Mouse (Mus musculus): Measurements from ENCODE around the gene Mansc1. TPM values are rescaled to one million over a fixed set of nuclear protein-coding genes. Genes with fewer than 3 reads are reported as not detected.
A peak's percentile ranks its signal among the peaks of the same experiment; 100 is the strongest.

Gene Mansc1
- polyA plus RNA-seq, 1 experiment from 2014 or later: 0.85 TPM

GRCm38 (mm10) chr6:134586241-134586640 is 46.0 kb downstream of the Mansc1 start:
- Histone ChIP-seq H3K9me3 (replicated peaks) (no peaks in the 10 kb centered on the region), H3K27ac (no peak overlapping the region), H3K4me1 (no peaks in the 10 kb centered on the region), H3K4me2 (no peak overlapping the region), H3K27me3 (replicated peaks) (peaks cover 14% of the 10 kb centered on the region; the same call in 1 of the 2 replicates), H3K4me3 (no peak overlapping the region), H3K9ac (no peak overlapping the region), H3K36me3 (no peaks in the 10 kb centered on the region)
- 56% methylated on average over 5 of the region's 5 CpGs for WGBS (ENCODE audit: insufficient replicate concordance)
- no peak for ATAC-seq

- no peak overlapping the region for H3K4me2 ChIP-seq
- no peak overlapping the region for H3K27ac ChIP-seq
- H3K4me3 ChIP-seq: no peak overlapping the region
- H3K9ac ChIP-seq: no peak overlapping the region
- ATAC-seq: no peak
- H3K27me3 ChIP-seq (replicated peaks): peaks cover 14% of the 10 kb centered on the region; the same call in 1 of the 2 replicates
- H3K4me1 ChIP-seq: no peaks in the 10 kb centered on the region
- H3K9me3 ChIP-seq (replicated peaks): no peaks in the 10 kb centered on the region
- 83% methylated on average over 2 of the region's 2 CpGs for WGBS (ENCODE audit: insufficient replicate concordance)
- H3K36me3 ChIP-seq: no peaks in the 10 kb centered on the region
These were observed 47.7 kb downstream of the Mansc1 start for GRCm38 (mm10) chr6:134584616-134585015.

- ATAC-seq: no peak
- Histone ChIP-seq H3K27ac (no peak overlapping the region), H3K4me2 (no peak overlapping the region), H3K9me3 (replicated peaks) (no peaks in the 10 kb centered on the region), H3K36me3 (no peaks in the 10 kb centered on the region), H3K4me1 (no peaks in the 10 kb centered on the region), H3K4me3 (no peak overlapping the region), H3K27me3 (replicated peaks) (peaks cover 14% of the 10 kb centered on the region; the same call in 1 of the 2 replicates), H3K9ac (no peak overlapping the region)
- 74% methylated on average over 5 of the region's 5 CpGs for WGBS (ENCODE audit: insufficient replicate concordance)
These were observed 50.2 kb downstream of the Mansc1 start for GRCm38 (mm10) chr6:134582110-134582509.

- Histone ChIP-seq H3K36me3 (no peaks in the 10 kb centered on the region), H3K27me3 (replicated peaks) (peaks cover 14% of the 10 kb centered on the region), H3K4me2 (no peak overlapping the region), H3K9me3 (replicated peaks) (no peaks in the 10 kb centered on the region), H3K4me1 (no peaks in the 10 kb centered on the region), H3K4me3 (no peak overlapping the region), H3K27ac (no peak overlapping the region), H3K9ac (no peak overlapping the region)
- WGBS (ENCODE audit: insufficient replicate concordance): 70% methylated on average over 4 of the region's 4 CpGs
- no peak for ATAC-seq
These were observed 52.8 kb downstream of the Mansc1 start for GRCm38 (mm10) chr6:134579506-134579905.

- Histone ChIP-seq H3K4me2 (no peak overlapping the region), H3K9ac (no peak overlapping the region), H3K4me3 (no peak overlapping the region), H3K27ac (no peak overlapping the region), H3K36me3 (no peaks in the 10 kb centered on the region), H3K9me3 (replicated peaks) (no peaks in the 10 kb centered on the region), H3K4me1 (no peaks in the 10 kb centered on the region), H3K27me3 (replicated peaks) (peaks cover 14% of the 10 kb centered on the region)
- 51% methylated on average over 6 of the region's 6 CpGs for WGBS (ENCODE audit: insufficient replicate concordance)
- no peak for ATAC-seq
These were observed 54.2 kb downstream of the Mansc1 start for GRCm38 (mm10) chr6:134578039-134578438.

GRCm38 (mm10) chr6:134575288-134575741 is 57.0 kb downstream of the Mansc1 start:
- H3K4me2 ChIP-seq: no peak overlapping the region
- H3K36me3 ChIP-seq: no peaks in the 10 kb centered on the region
- H3K4me1 ChIP-seq: no peaks in the 10 kb centered on the region
- H3K9ac ChIP-seq: no peak overlapping the region
- no peak overlapping the region for H3K4me3 ChIP-seq
- no peak for ATAC-seq
- H3K27me3 ChIP-seq (replicated peaks): peaks cover 6% of the 10 kb centered on the region; the same call in 1 of the 2 replicates
- WGBS (ENCODE audit: insufficient replicate concordance): 55% methylated on average over 3 of the region's 3 CpGs
- H3K9me3 ChIP-seq (replicated peaks): no peaks in the 10 kb centered on the region
- H3K27ac ChIP-seq: no peak overlapping the region

GRCm38 (mm10) chr6:134567986-134568556 is 64.2 kb downstream of the Mansc1 start:
- 74% methylated on average over 5 of the region's 5 CpGs for WGBS (ENCODE audit: insufficient replicate concordance)
- no peak overlapping the region for H3K4me3 ChIP-seq
- H3K4me1 ChIP-seq: peaks cover 29% of the 10 kb centered on the region
- no peaks in the 10 kb centered on the region for H3K27me3 ChIP-seq (replicated peaks)
- H3K27ac ChIP-seq: no peak overlapping the region
- H3K9ac ChIP-seq: no peak overlapping the region
- no peak overlapping the region for H3K4me2 ChIP-seq
- H3K9me3 ChIP-seq (replicated peaks): no peaks in the 10 kb centered on the region
- no peak for ATAC-seq
- no peaks in the 10 kb centered on the region for H3K36me3 ChIP-seq

GRCm38 (mm10) chr6:134566818-134567485 is 65.3 kb downstream of the Mansc1 start, which contains the start of gene Lrp6:
TSS of gene Lrp6 (minus strand) at chr6:134566965.
- peak within 1 kb of the TSS; percentile 87 for H3K27ac ChIP-seq
- ATAC-seq: peak; percentile 87
- peak within 1 kb of the TSS; percentile 93 for H3K4me3 ChIP-seq
- WGBS (ENCODE audit: insufficient replicate concordance): under 1% methylated on average over 90 of the region's 99 CpGs
- no peaks in the 10 kb centered on the region for H3K36me3 ChIP-seq
- peak within 1 kb of the TSS; percentile 86 for H3K4me2 ChIP-seq
- H3K27me3 ChIP-seq (replicated peaks): no peaks in the 10 kb centered on the region
- H3K9ac ChIP-seq: peak within 1 kb of the TSS; percentile 92
- H3K4me1 ChIP-seq: peaks cover 37% of the 10 kb centered on the region
- H3K9me3 ChIP-seq (replicated peaks): no peaks in the 10 kb centered on the region

GRCm38 (mm10) chr6:134566248-134566817 is 66.0 kb downstream of the Mansc1 start:
- Histone ChIP-seq H3K4me1 (peaks cover 42% of the 10 kb centered on the region), H3K9me3 (replicated peaks) (no peaks in the 10 kb centered on the region), H3K27ac (peak overlapping the region; percentile 87), H3K36me3 (no peaks in the 10 kb centered on the region), H3K9ac (peak overlapping the region; percentile 92), H3K4me2 (peak overlapping the region; percentile 86), H3K4me3 (peak overlapping the region; percentile 93), H3K27me3 (replicated peaks) (no peaks in the 10 kb centered on the region)
- WGBS (ENCODE audit: insufficient replicate concordance): under 1% methylated on average over 50 of the region's 64 CpGs
- ATAC-seq: peak; percentile 58

GRCm38 (mm10) chr6:134565606-134566247 is 66.6 kb downstream of the Mansc1 start:
- 4% methylated on average over 19 of the region's 19 CpGs for WGBS (ENCODE audit: insufficient replicate concordance)
- no peaks in the 10 kb centered on the region for H3K27me3 ChIP-seq (replicated peaks)
- no peaks in the 10 kb centered on the region for H3K9me3 ChIP-seq (replicated peaks)
- H3K27ac ChIP-seq: peak overlapping the region; percentile 87
- peak overlapping the region; percentile 86 for H3K4me2 ChIP-seq
- H3K4me3 ChIP-seq: peak overlapping the region; percentile 93
- H3K36me3 ChIP-seq: no peaks in the 10 kb centered on the region
- H3K9ac ChIP-seq: peak overlapping the region; percentile 92
- peaks cover 45% of the 10 kb centered on the region for H3K4me1 ChIP-seq
- ATAC-seq: no peak

GRCm38 (mm10) chr6:134564539-134564938 is 67.7 kb downstream of the Mansc1 start:
- H3K9ac ChIP-seq: no peak overlapping the region
- no peaks in the 10 kb centered on the region for H3K27me3 ChIP-seq (replicated peaks)
- H3K9me3 ChIP-seq (replicated peaks): no peaks in the 10 kb centered on the region
- H3K27ac ChIP-seq: 0 out of 2 replicates have a peak overlapping the region, but pooled peaks have one; percentile 12
- no peak for ATAC-seq
- peak overlapping the region; percentile 93 for H3K4me3 ChIP-seq
- H3K36me3 ChIP-seq: no peaks in the 10 kb centered on the region
- peak overlapping the region; percentile 86 for H3K4me2 ChIP-seq
- H3K4me1 ChIP-seq: peaks cover 51% of the 10 kb centered on the region
- 64% methylated on average over 2 of the region's 2 CpGs for WGBS (ENCODE audit: insufficient replicate concordance)

GRCm38 (mm10) chr6:134559635-134560034 is 72.7 kb downstream of the Mansc1 start:
- Histone ChIP-seq H3K27ac (no peak overlapping the region), H3K4me3 (no peak overlapping the region), H3K9me3 (replicated peaks) (no peaks in the 10 kb centered on the region), H3K4me2 (no peak overlapping the region), H3K27me3 (replicated peaks) (no peaks in the 10 kb centered on the region), H3K36me3 (no peaks in the 10 kb centered on the region), H3K9ac (no peak overlapping the region), H3K4me1 (peaks cover 59% of the 10 kb centered on the region)
- no peak for ATAC-seq
- 71% methylated on average over 3 of the region's 3 CpGs for WGBS (ENCODE audit: insufficient replicate concordance)

Measured in liver, embryonic 12.5 days (tissue).